Mouse (Mus musculus): ENCODE data around the gene Slc25a47.

GRCm38 (mm10) chr12:108856186-108856585 is 20.3 kb downstream of the Slc25a47 start:
- TF ChIP-seq CTCF (IDR thresholded peaks at IDR 0.05; ENCODE audit: extremely low read depth, insufficient read depth, insufficient read length, insufficient replicate concordance) (no peak), POLR2A (IDR thresholded peaks at IDR 0.05; ENCODE audit: low read depth, low read length) (no peak)
